Mouse (Mus musculus): ENCODE measurements around the gene Nuak2. TPM values are rescaled to one million over a fixed set of nuclear protein-coding genes. Genes with fewer than 3 reads are reported as not detected.

The Nuak2 gene
- polyA plus RNA-seq, 1 experiment from 2014 or later: 20.1 TPM

DNA sequence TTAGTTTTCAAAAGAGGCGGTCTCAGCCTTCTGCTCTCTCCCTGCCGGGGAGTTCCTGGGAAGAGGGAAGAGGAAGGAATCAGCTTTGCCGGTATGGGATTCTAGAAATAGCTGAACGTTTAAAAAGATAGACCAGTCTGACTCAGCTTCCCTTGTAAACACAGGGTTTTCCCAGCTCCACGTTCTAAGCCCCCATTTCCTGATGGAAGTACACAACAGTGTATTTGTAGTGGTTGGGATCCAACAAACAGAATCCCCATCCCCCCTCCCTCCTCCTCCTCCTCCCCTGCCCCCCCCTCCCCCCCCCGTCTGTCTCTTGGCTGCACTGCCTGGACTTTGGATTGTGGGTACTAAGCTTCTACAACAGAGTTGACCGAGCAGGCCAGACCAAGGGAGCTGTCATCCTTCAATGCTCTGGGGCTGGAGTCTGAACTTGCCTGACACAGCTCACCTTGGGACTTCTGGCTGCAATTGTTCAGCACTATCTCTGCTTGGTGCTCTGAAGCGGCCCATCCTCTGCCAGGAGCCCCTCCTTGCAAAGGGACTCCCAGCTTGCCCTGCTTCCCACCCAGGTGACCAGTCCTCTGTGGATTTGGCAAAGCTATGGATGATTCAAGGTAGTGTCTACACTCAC lies 22.2 kb downstream of the Nuak2 start:
- no peak overlapping the region for H3K4me3 ChIP-seq (ENCODE audit: low read depth, low read length)
- 51% methylated on average over 8 of the region's 8 CpGs for WGBS
- no peak overlapping the region for H3K4me2 ChIP-seq (ENCODE audit: low read length)
- no peak overlapping the region for H3K9ac ChIP-seq (ENCODE audit: low read length)
- H3K36me3 ChIP-seq (ENCODE audit: control insufficient read depth, insufficient read depth, low read length): peaks cover under 1% of the 10 kb centered on the region; the same call in 1 of the 2 replicates
- H3K4me1 ChIP-seq (ENCODE audit: control insufficient read depth, insufficient read depth, low read length): peaks cover 26% of the 10 kb centered on the region
- no peak for ATAC-seq
- H3K27me3 ChIP-seq (replicated peaks; ENCODE audit: control insufficient read depth, insufficient read depth, low read length): no peaks in the 10 kb centered on the region
- DNase-seq (ENCODE audit: low spot score): no peak
- no peak overlapping the region for H3K27ac ChIP-seq (ENCODE audit: low read depth, low read length)
- H3K9me3 ChIP-seq (replicated peaks; ENCODE audit: control insufficient read depth, low read length): no peaks in the 10 kb centered on the region

DNA sequence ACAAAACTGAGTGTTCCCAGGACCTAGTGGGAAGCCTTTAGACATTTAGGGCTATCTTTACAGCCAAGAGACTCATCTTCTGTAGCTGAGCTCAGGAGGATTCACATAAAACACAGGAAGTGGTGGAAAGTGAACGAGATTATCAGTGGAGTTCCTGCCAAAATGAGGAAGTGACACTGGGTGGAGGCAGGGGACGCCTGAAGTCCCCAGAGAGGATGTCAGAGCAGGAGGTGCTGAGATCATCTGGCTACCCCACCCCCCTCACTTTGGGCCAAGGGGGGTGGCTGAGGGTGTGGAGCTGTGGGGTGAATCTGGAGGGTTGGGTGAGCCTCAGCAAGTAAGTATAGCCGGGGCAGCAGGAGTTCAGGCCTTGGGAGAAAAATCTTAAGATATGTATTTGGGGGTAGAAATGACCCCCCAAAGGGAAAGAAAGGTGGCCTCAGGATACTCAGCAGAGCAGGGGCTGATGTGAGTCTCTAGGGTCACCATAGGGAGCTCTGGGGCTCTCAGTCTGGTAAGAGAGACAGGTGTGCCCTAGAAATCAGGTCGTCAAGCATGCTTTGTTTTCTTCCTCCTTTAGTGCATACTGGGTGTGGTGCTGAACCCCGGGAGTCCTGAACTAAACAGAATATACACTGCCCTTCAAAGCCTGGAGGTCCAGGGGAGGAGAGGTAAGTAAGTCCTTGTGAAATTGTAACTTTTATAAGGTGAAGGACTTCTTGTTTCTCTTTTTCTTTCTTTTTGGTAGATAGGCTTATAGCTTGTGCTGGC lies 26.0 kb downstream of the Nuak2 start:
- H3K9me3 ChIP-seq (replicated peaks; ENCODE audit: control insufficient read depth, low read length): no peaks in the 10 kb centered on the region
- H3K36me3 ChIP-seq (ENCODE audit: control insufficient read depth, insufficient read depth, low read length): no peaks in the 10 kb centered on the region
- 60% methylated on average over 5 of the region's 5 CpGs for WGBS
- H3K27me3 ChIP-seq (replicated peaks; ENCODE audit: control insufficient read depth, insufficient read depth, low read length): no peaks in the 10 kb centered on the region
- H3K27ac ChIP-seq (ENCODE audit: low read depth, low read length): no peak overlapping the region
- ATAC-seq (no peak), DNase-seq (ENCODE audit: low spot score) (no peak)
- no peak overlapping the region for H3K4me3 ChIP-seq (ENCODE audit: low read depth, low read length)
- H3K9ac ChIP-seq (ENCODE audit: low read length): no peak overlapping the region
- no peak overlapping the region for H3K4me2 ChIP-seq (ENCODE audit: low read length)
- no peaks in the 10 kb centered on the region for H3K4me1 ChIP-seq (ENCODE audit: control insufficient read depth, insufficient read depth, low read length)

DNA sequence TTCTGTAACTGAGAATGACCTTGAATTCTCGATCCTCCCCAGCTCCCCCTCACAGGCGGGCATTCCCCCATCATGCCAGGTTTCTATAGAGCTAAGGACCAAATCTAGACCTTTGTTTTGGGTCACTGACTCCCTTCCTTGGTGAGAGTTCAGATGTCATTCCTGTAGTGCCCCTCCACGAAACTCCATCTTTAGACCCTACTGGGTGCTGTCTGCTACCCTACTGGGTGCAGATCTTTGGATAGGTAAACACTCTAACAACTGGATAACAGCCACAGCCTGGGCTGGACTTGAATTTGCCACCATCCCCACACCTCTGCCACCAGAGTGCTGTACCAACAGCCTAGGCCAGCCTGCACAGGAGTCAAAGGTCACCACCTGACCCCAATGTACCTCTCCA lies 26.6 kb downstream of the Nuak2 start:
- H3K9me3 ChIP-seq (replicated peaks; ENCODE audit: control insufficient read depth, low read length): no peaks in the 10 kb centered on the region
- WGBS: 74% methylated on average over 3 of the region's 3 CpGs
- ATAC-seq: no peak
- H3K4me2 ChIP-seq (ENCODE audit: low read length): no peak overlapping the region
- H3K4me3 ChIP-seq (ENCODE audit: low read depth, low read length): no peak overlapping the region
- DNase-seq (ENCODE audit: low spot score): no peak
- H3K27me3 ChIP-seq (replicated peaks; ENCODE audit: control insufficient read depth, insufficient read depth, low read length): no peaks in the 10 kb centered on the region
- H3K27ac ChIP-seq (ENCODE audit: low read depth, low read length): no peak overlapping the region
- no peaks in the 10 kb centered on the region for H3K4me1 ChIP-seq (ENCODE audit: control insufficient read depth, insufficient read depth, low read length)
- H3K36me3 ChIP-seq (ENCODE audit: control insufficient read depth, insufficient read depth, low read length): no peaks in the 10 kb centered on the region
- H3K9ac ChIP-seq (ENCODE audit: low read length): no peak overlapping the region

DNA sequence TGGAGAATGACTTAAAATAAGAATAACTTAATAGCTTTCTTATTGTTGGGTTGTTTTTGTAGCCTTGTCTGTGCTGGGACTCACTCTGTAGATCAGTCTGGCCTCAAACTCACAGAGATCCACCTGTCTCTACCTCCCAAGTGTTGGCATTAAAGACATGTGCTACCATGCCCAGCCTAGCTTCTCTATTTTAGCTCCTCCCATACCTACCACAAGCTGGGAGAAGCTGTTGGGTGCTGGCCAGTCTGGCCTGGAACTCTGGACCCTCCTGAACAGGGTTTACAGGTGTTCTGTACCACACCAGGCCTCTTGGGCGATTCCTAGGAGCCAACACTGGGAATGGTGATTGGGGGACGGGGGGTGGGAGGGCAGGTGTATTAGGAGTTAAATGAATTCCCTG lies 27.3 kb downstream of the Nuak2 start:
- no peaks in the 10 kb centered on the region for H3K4me1 ChIP-seq (ENCODE audit: control insufficient read depth, insufficient read depth, low read length)
- DNase-seq (ENCODE audit: low spot score): no peak
- H3K9ac ChIP-seq (ENCODE audit: low read length): no peak overlapping the region
- H3K4me2 ChIP-seq (ENCODE audit: low read length): no peak overlapping the region
- 88% methylated on average over 2 of the region's 2 CpGs for WGBS
- H3K4me3 ChIP-seq (ENCODE audit: low read depth, low read length): no peak overlapping the region
- no peaks in the 10 kb centered on the region for H3K36me3 ChIP-seq (ENCODE audit: control insufficient read depth, insufficient read depth, low read length)
- no peak for ATAC-seq
- no peaks in the 10 kb centered on the region for H3K27me3 ChIP-seq (replicated peaks; ENCODE audit: control insufficient read depth, insufficient read depth, low read length)
- H3K27ac ChIP-seq (ENCODE audit: low read depth, low read length): no peak overlapping the region
- H3K9me3 ChIP-seq (replicated peaks; ENCODE audit: control insufficient read depth, low read length): no peaks in the 10 kb centered on the region

DNA sequence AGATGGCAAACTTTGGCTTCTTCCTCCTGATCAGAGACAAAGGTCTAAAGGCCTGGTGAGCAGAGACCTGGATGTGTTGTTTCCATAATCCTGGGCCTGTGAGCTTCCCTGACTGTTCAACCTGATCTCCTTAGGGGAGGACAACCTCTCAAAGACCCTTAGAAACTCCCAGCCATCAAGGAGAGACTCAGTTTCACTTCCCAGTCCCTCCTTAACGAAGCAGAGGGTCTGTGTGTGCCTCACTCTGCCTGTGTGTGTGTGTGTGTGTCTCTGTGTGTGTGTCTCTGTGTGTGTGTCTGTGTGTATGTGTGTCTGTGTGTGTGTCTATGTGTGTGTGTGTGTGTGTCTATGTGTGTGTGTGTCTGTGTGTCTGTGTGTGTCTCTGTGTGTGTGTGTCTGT lies 27.7 kb downstream of the Nuak2 start:
- H3K4me2 ChIP-seq (ENCODE audit: low read length): no peak overlapping the region
- no peak overlapping the region for H3K4me3 ChIP-seq (ENCODE audit: low read depth, low read length)
- no peak overlapping the region for H3K9ac ChIP-seq (ENCODE audit: low read length)
- H3K36me3 ChIP-seq (ENCODE audit: control insufficient read depth, insufficient read depth, low read length): no peaks in the 10 kb centered on the region
- no peak for ATAC-seq
- no peaks in the 10 kb centered on the region for H3K9me3 ChIP-seq (replicated peaks; ENCODE audit: control insufficient read depth, low read length)
- no peak for DNase-seq (ENCODE audit: low spot score)
- 68% methylated on average over 1 of the region's 1 CpGs for WGBS
- no peaks in the 10 kb centered on the region for H3K27me3 ChIP-seq (replicated peaks; ENCODE audit: control insufficient read depth, insufficient read depth, low read length)
- H3K4me1 ChIP-seq (ENCODE audit: control insufficient read depth, insufficient read depth, low read length): no peaks in the 10 kb centered on the region
- H3K27ac ChIP-seq (ENCODE audit: low read depth, low read length): no peak overlapping the region

DNA sequence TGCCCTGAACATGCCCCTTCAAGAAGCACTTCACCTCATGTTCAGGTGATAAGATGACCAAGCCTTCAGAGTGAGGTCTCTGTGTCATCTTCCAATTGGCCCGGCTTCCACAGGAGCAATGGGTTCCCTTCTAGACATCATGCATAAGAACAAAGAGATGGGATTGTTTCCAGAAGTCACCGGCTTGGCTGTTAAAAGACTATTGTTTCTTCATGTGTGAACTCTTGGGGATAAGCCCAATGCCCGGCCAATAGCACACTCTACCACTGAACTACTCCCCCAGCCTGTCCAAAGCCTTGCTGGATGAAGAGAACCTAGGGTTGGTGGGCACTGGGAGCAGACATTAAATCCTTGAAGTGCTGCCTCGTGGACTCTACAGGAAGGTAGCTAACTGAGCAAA lies 29.6 kb downstream of the Nuak2 start:
- Histone ChIP-seq H3K27me3 (replicated peaks; ENCODE audit: control insufficient read depth, insufficient read depth, low read length) (no peaks in the 10 kb centered on the region), H3K9me3 (replicated peaks; ENCODE audit: control insufficient read depth, low read length) (no peaks in the 10 kb centered on the region), H3K9ac (ENCODE audit: low read length) (no peak overlapping the region), H3K36me3 (ENCODE audit: control insufficient read depth, insufficient read depth, low read length) (no peaks in the 10 kb centered on the region), H3K4me3 (ENCODE audit: low read depth, low read length) (no peak overlapping the region), H3K4me1 (ENCODE audit: control insufficient read depth, insufficient read depth, low read length) (no peaks in the 10 kb centered on the region), H3K4me2 (ENCODE audit: low read length) (no peak overlapping the region), H3K27ac (ENCODE audit: low read depth, low read length) (no peak overlapping the region)
- WGBS: 82% methylated on average over 4 of the region's 4 CpGs
- DNase-seq (ENCODE audit: low spot score): no peak
- no peak for ATAC-seq

DNA sequence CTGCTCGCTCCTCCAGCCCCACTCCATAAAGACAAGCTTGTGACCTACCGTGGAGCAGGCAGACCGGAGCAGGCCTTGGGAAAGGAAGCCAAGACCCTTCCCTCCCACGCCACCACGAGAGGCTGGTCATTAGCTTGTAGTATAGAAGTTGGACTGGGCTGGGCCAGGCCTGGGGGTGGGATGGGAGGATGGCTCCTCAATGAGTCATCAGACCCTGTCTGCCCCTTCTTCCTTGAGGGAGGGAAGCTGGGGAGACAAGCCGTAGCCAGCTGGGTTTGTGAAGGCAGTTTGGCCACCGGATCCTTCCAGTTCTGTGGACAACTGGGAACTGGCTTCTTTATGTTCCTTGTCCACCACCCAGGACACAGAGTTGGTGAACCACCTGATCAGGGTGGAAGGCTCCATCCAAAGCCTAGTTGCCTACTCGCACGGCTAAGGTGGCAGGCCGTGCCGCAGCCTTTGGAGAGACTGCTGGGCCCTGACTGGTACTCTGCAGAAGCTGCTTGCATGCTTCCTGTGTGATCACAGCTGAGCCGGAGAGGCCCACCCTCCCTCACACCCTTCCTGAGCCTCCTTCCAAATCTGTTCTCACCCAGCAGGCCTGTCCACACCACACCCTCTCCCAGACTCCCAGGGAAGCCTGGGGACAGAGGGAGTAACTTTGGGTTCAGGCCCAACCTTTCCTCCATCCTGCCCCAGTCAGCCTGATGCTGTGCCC lies 30.4 kb downstream of the Nuak2 start:
- Histone ChIP-seq H3K4me2 (ENCODE audit: low read length) (no peak overlapping the region), H3K27ac (ENCODE audit: low read depth, low read length) (no peak overlapping the region), H3K36me3 (ENCODE audit: control insufficient read depth, insufficient read depth, low read length) (no peaks in the 10 kb centered on the region), H3K4me3 (ENCODE audit: low read depth, low read length) (no peak overlapping the region), H3K4me1 (ENCODE audit: control insufficient read depth, insufficient read depth, low read length) (no peaks in the 10 kb centered on the region), H3K27me3 (replicated peaks; ENCODE audit: control insufficient read depth, insufficient read depth, low read length) (no peaks in the 10 kb centered on the region), H3K9me3 (replicated peaks; ENCODE audit: control insufficient read depth, low read length) (no peaks in the 10 kb centered on the region), H3K9ac (ENCODE audit: low read length) (no peak overlapping the region)
- no peak for DNase-seq (ENCODE audit: low spot score)
- 91% methylated on average over 12 of the region's 12 CpGs for WGBS
- ATAC-seq: no peak

DNA sequence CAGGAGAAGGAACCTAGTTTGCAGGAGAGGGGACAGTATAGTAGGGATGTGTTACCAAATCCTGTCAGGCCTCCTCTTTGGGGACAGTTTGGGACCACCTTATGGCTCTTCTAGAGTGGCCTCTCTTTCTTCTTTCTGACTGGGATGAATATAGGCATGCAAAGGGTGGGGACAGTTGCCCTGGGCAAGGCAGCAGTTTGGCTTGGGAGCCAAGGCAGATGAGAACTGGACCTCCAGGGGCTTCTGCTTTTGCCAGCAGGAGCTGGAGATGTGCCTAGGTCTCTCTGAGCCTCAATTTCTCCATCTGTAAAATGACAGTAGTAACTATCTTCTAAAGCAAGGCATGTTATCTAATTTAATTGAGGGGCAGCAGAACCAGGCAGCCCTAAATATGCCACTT lies 31.0 kb downstream of the Nuak2 start:
- H3K4me1 ChIP-seq (ENCODE audit: control insufficient read depth, insufficient read depth, low read length): no peaks in the 10 kb centered on the region
- no peak for DNase-seq (ENCODE audit: low spot score)
- no peak overlapping the region for H3K4me2 ChIP-seq (ENCODE audit: low read length)
- no peak overlapping the region for H3K9ac ChIP-seq (ENCODE audit: low read length)
- H3K4me3 ChIP-seq (ENCODE audit: low read depth, low read length): no peak overlapping the region
- no peaks in the 10 kb centered on the region for H3K36me3 ChIP-seq (ENCODE audit: control insufficient read depth, insufficient read depth, low read length)
- H3K9me3 ChIP-seq (replicated peaks; ENCODE audit: control insufficient read depth, low read length): no peaks in the 10 kb centered on the region
- no peaks in the 10 kb centered on the region for H3K27me3 ChIP-seq (replicated peaks; ENCODE audit: control insufficient read depth, insufficient read depth, low read length)
- ATAC-seq: no peak
- no peak overlapping the region for H3K27ac ChIP-seq (ENCODE audit: low read depth, low read length)

DNA sequence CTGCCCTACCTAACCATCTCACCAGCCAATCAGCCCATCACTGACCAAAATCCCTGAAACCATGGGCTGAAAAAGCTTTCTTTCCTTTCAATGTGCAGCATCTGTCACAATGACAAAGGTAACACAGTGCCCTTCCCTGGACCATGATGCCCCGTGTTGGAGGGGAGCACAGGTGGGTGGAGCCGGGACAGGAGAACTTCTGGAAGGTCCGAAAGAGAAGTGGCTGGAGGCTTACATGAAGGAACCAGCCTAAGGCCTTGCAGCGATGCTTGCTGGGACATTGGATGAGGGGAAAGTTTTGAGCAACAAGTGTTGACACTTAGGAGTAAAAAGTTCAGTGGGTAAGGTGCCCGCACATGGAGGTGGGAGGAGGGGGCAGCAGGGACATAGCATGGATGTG lies 32.5 kb downstream of the Nuak2 start:
- Histone ChIP-seq H3K27me3 (replicated peaks; ENCODE audit: control insufficient read depth, insufficient read depth, low read length) (no peaks in the 10 kb centered on the region), H3K36me3 (ENCODE audit: control insufficient read depth, insufficient read depth, low read length) (no peaks in the 10 kb centered on the region), H3K9me3 (replicated peaks; ENCODE audit: control insufficient read depth, low read length) (no peaks in the 10 kb centered on the region), H3K4me3 (ENCODE audit: low read depth, low read length) (no peak overlapping the region), H3K4me1 (ENCODE audit: control insufficient read depth, insufficient read depth, low read length) (no peaks in the 10 kb centered on the region), H3K9ac (ENCODE audit: low read length) (no peak overlapping the region), H3K4me2 (ENCODE audit: low read length) (no peak overlapping the region), H3K27ac (ENCODE audit: low read depth, low read length) (no peak overlapping the region)
- 83% methylated on average over 5 of the region's 5 CpGs for WGBS
- DNase-seq (ENCODE audit: low spot score) (no peak), ATAC-seq (no peak)

Data from forebrain, embryonic 14.5 days (tissue).